Comparison of ENCODE assay signal across 6 mouse cellular contexts in the genomic region with DNA sequence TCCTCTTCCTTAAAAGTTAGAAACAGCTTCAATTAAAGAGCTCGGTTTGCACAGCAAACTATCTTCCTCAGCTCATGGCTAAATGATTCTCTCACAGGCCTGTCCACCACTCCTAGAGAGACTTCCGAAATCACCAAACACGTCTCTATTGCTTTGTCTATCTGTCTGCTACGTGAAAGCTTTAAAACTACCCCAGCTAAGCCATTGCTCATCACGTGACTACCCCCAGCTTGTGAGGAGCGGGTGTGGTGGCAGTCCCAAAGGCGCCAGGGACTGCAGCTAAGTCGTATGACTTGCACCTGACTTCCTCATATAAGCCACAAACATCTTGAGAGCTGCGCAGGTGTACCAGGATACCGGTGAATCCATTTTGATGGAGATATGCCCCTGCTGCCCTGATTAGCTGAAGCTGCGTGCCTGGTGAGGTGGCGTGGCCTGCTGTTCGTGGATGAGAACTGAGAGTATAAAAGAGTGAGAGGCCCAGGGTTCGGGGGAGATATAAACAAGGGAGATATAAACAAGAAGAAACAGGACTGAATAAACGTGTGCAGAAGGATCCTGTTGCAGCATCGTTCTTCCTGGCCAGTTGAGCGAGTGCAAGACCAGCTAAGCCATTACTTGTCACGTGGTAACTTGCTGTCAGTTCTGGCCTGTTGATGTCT.
DNase-seq lines count a peak whose midpoint lies in the region; ATAC-seq and TF ChIP-seq lines count a peak whose summit lies in the region.
"Not testable (repeated sequence)": the region's sequence is repeated elsewhere in the genome, so short reads cannot be mapped to it uniquely, and the experiment has no call there.

No protein-coding gene starts in this region.

- not testable (repeated sequence) for H3K9me3 ChIP-seq in embryonic facial prominence, embryonic 13.5 days; heart, embryonic 13.5 days; heart, embryonic 15.5 days (replicated peaks); midbrain, embryonic 13.5 days

- peak overlapping the region; percentile 26; the same call in 1 of the 2 replicates for H3K4me2 ChIP-seq in embryonic facial prominence, embryonic 13.5 days
- not testable (repeated sequence) for H3K4me2 ChIP-seq in heart, embryonic 13.5 days; heart, embryonic 15.5 days
- 0 out of 2 replicates have a peak overlapping the region, but pooled peaks have one; percentile 17 for H3K4me2 ChIP-seq in midbrain, embryonic 13.5 days (replicated peaks)

- WGBS in embryonic facial prominence, embryonic 13.5 days: 61% methylated on average over 18 of the region's 18 CpGs
- 64% methylated on average over 16 of the region's 18 CpGs for WGBS in heart, embryonic 13.5 days
- 69% methylated on average over 17 of the region's 18 CpGs for WGBS in heart, embryonic 15.5 days
- 27% methylated on average over 18 of the region's 18 CpGs for WGBS in large intestine, adult 2 months
- WGBS in midbrain, embryonic 13.5 days: 56% methylated on average over 18 of the region's 18 CpGs

- DNase-seq in gastrocnemius, adult 2 months: not testable (repeated sequence)
- DNase-seq in large intestine, adult 2 months (ENCODE audit: low read depth, low spot score): peak; percentile 19

- not testable (repeated sequence) for H3K9ac ChIP-seq in embryonic facial prominence, embryonic 13.5 days; heart, embryonic 13.5 days; heart, embryonic 15.5 days; midbrain, embryonic 13.5 days (replicated peaks)

- H3K4me1 ChIP-seq in embryonic facial prominence, embryonic 13.5 days; heart, embryonic 15.5 days (replicated peaks); midbrain, embryonic 13.5 days (replicated peaks): not testable (repeated sequence)
- H3K4me1 ChIP-seq in heart, embryonic 13.5 days: peaks cover 17% of the 10 kb centered on the region

- H3K27me3 ChIP-seq in embryonic facial prominence, embryonic 13.5 days; heart, embryonic 13.5 days (replicated peaks); heart, embryonic 15.5 days; midbrain, embryonic 13.5 days: not testable (repeated sequence)

- intact Hi-C loops in gastrocnemius, adult 2 months (cut with DNase I): not testable (repeated sequence)

- not testable (repeated sequence) for ATAC-seq in embryonic facial prominence, embryonic 13.5 days (ENCODE audit: insufficient number of reproducible peaks, insufficient read depth, low FRiP score, low TSS enrichment, low read depth); heart, embryonic 13.5 days (ENCODE audit: extremely low read depth, insufficient number of reproducible peaks, low FRiP score, low TSS enrichment); heart, embryonic 15.5 days (replicated peaks; ENCODE audit: insufficient number of reproducible peaks, insufficient read depth, low FRiP score, low read depth); midbrain, embryonic 13.5 days

- H3K36me3 ChIP-seq in embryonic facial prominence, embryonic 13.5 days; heart, embryonic 13.5 days; heart, embryonic 15.5 days; midbrain, embryonic 13.5 days: not testable (repeated sequence)

- not testable (repeated sequence) for H3K4me3 ChIP-seq in embryonic facial prominence, embryonic 13.5 days; gastrocnemius, adult 2 months; heart, embryonic 13.5 days; heart, embryonic 15.5 days; midbrain, embryonic 13.5 days (replicated peaks)

- not testable (repeated sequence) for TF ChIP-seq CTCF in gastrocnemius, adult 2 months (IDR thresholded peaks at IDR 0.05)

- not testable (repeated sequence) for H3K27ac ChIP-seq in embryonic facial prominence, embryonic 13.5 days; midbrain, embryonic 13.5 days
- peak overlapping the region; percentile 53 for H3K27ac ChIP-seq in gastrocnemius, adult 2 months
- peak overlapping the region; percentile 72 for H3K27ac ChIP-seq in heart, embryonic 13.5 days (replicated peaks)
- 0 out of 2 replicates have a peak overlapping the region, but pooled peaks have one; percentile 65 for H3K27ac ChIP-seq in heart, embryonic 15.5 days
